Mouse (Mus musculus): Measurements from ENCODE around the gene Meltf.

DNA sequence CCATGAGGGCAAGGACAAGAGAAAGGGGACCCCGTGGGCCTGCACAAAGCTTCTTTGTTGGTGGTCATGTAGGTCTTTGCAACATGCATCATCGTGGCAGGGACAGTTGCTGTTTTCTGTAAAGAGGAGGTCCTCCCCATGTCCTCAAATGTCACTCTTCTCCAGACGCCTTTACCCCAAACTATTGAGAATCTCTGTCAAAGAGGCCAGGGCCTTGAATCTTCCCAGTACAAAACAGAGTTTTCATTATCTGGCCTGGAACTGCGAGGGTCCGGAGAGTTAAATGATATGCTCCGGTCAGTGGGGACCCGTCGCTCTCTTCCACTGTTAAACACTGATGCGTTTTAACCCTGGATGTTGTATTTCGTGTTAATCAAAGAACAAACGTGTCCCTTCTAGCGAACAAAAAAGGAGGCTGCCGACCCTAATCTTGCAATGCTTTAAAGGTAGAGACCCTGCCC is 56.0 kb downstream of the Meltf start:
- no peak for TF ChIP-seq TBP (IDR thresholded peaks at IDR 0.05; ENCODE audit: low read depth, low read length)
- TF ChIP-seq POLR2A (IDR thresholded peaks at IDR 0.05; ENCODE audit: control insufficient read depth in 1 of 2, insufficient read depth in 1 of 2, low read depth in 1 of 2, low read length in 2 of 2, poor library complexity in 1 of 2): no peak
- no peak for TF ChIP-seq ZNF384 (IDR thresholded peaks at IDR 0.05; ENCODE audit: low read depth, low read length)
- no peak for TF ChIP-seq ZC3H11A (IDR thresholded peaks at IDR 0.05; ENCODE audit: low read depth, low read length)
- no peak for TF ChIP-seq MAX (IDR thresholded peaks at IDR 0.05; ENCODE audit: low read length)
- no peak for TF ChIP-seq CTCF (IDR thresholded peaks at IDR 0.05 in 2 of 3, conservative IDR thresholded peaks at IDR 0.05 in 1 of 3; ENCODE audit: control insufficient read depth in 1 of 3, insufficient read depth in 1 of 3, low read depth in 2 of 3, low read length in 3 of 3, poor library complexity in 1 of 3, severe bottlenecking in 1 of 3)
- no peak for TF ChIP-seq NRF1 (IDR thresholded peaks at IDR 0.05; ENCODE audit: insufficient read depth, low read depth, low read length, poor library complexity, severe bottlenecking)
- no peak for TF ChIP-seq EP300 (IDR thresholded peaks at IDR 0.05; ENCODE audit: low read depth in 1 of 2, low read length in 2 of 2)
- no peak for TF ChIP-seq POLR2AphosphoS5 (IDR thresholded peaks at IDR 0.05; ENCODE audit: borderline replicate concordance, low read depth, low read length)
- no peak for TF ChIP-seq ETS1 (IDR thresholded peaks at IDR 0.05; ENCODE audit: low read depth, low read length)
